Mouse (Mus musculus) testis, adult 2 months (tissue): ENCODE measurements at regions not wholly inside any gene's neighbourhood (a gene's known extent, or its start where the extent isn't known, plus 50 kb on each side); places are given as distances from the start of the nearest gene placed in this dataset.

Experiments used
- CTCF ChIP-seq: fragments of 200-500 bp; IDR thresholded peaks from 2 replicates; pipeline ENCODE4 v1.5.1; 2012; ENCODE audit warnings: low read depth, mild to moderate bottlenecking, inconsistent platforms, low read length, moderate library complexity; ENCODE audit not compliant: control insufficient read depth, insufficient read depth, insufficient replicate concordance
- POLR2A ChIP-seq: fragments of 200-500 bp; IDR thresholded peaks from 2 replicates; pipeline ENCODE4 v1.6.1; 2012; ENCODE audit warnings: low read depth, mild to moderate bottlenecking, inconsistent platforms, low read length, moderate library complexity; ENCODE audit not compliant: control insufficient read depth

- TF ChIP-seq POLR2A (no peak), CTCF (no peak)
Measured at GRCm38 (mm10) chr1:137670650-137671049, 504.9 kb downstream of the Ptprc start.
